Mouse (Mus musculus) midbrain, embryonic 16.5 days (tissue): Measurements from ENCODE around the gene Katnbl1. TPM values are rescaled to one million over a fixed set of nuclear protein-coding genes. Genes with fewer than 3 reads are reported as not detected.
"Not testable (repeated sequence)": the region's sequence is repeated elsewhere in the genome, so short reads cannot be mapped to it uniquely, and the experiment has no call there.

Experiments used
- ATAC-seq: fragments of 200-750 bp; cut with Nextera tagmentation; 2 replicates; pipeline ENCODE4 v1.8.0; 2017; ENCODE audit warnings: moderate TSS enrichment
- H3K27ac ChIP-seq: fragments of 300-500 bp; sonication (generic); 2 replicates; pipeline ENCODE4 v1.5.1; 2014; ENCODE audit warnings: mild to moderate bottlenecking, low read length, mixed read lengths
- H3K27me3 ChIP-seq: fragments of 300-500 bp; sonication (generic); 2 replicates; pipeline ENCODE4 v1.6.1; 2014; ENCODE audit warnings: low read depth, low read length, mixed read lengths; ENCODE audit not compliant: control insufficient read depth, insufficient read depth
- H3K36me3 ChIP-seq: fragments of 300-500 bp; sonication (generic); 2 replicates; pipeline ENCODE4 v1.6.1; 2014; ENCODE audit warnings: mild to moderate bottlenecking, low read length, moderate library complexity, mixed read lengths; ENCODE audit not compliant: control insufficient read depth, insufficient read depth
- H3K4me1 ChIP-seq: fragments of 300-500 bp; sonication (generic); 2 replicates; pipeline ENCODE4 v1.6.1; 2014; ENCODE audit warnings: mild to moderate bottlenecking, low read length, mixed read lengths; ENCODE audit not compliant: control insufficient read depth, insufficient read depth
- H3K4me2 ChIP-seq: fragments of 300-500 bp; sonication (generic); 2 replicates; pipeline ENCODE4 v1.6.1; 2014; ENCODE audit warnings: mild to moderate bottlenecking, low read length, mixed read lengths
- H3K4me3 ChIP-seq: fragments of 300-500 bp; sonication (generic); 2 replicates; pipeline ENCODE4 v1.5.1; 2014; ENCODE audit warnings: low read depth, mild to moderate bottlenecking, low read length, moderate library complexity, mixed read lengths
- H3K9ac ChIP-seq: fragments of 300-500 bp; sonication (generic); 2 replicates; pipeline ENCODE4 v1.6.1; 2014; ENCODE audit warnings: low read depth, low read length, mixed read lengths
- H3K9me3 ChIP-seq: fragments of 300-500 bp; sonication (generic); replicated peaks from 2 replicates; pipeline ENCODE4 v1.6.1; 2014; ENCODE audit warnings: mild to moderate bottlenecking, low read length, mixed read lengths; ENCODE audit not compliant: control insufficient read depth, poor library complexity, severe bottlenecking
- WGBS: fragments of 180-500 bp; shearing (Covaris S2); extraction: QIAGEN DNeasy Blood & Tissue Kit; methylation state at CpG from one replicate; pipeline ENCODE4 v1.1.7; 2014; 5-methylcytosine and 5-hydroxymethylcytosine counted together
- polyA plus RNA-seq: library from polyadenylated mRNA; unstranded; fragments of >200 nt; fragmentation: Nextera tagmentation; extraction: Ambion mirVana; gene quantifications from 2 replicates; pipeline ENCODE4 v1.2.1, GENCODE M21; 2015

Gene Katnbl1
- polyA plus RNA-seq, 1 experiment from 2014 or later: 32.0 TPM

GRCm38 (mm10) chr2:112429665-112430064, 50.7 kb downstream of the Katnbl1 start:
- Histone ChIP-seq H3K27me3 (no peaks in the 10 kb centered on the region), H3K36me3 (no peaks in the 10 kb centered on the region), H3K27ac (no peak overlapping the region), H3K9me3 (no peaks in the 10 kb centered on the region), H3K4me1 (no peaks in the 10 kb centered on the region), H3K9ac (no peak overlapping the region), H3K4me2 (no peak overlapping the region), H3K4me3 (no peak overlapping the region)
- WGBS: 93% methylated on average over 4 of the region's 4 CpGs
- ATAC-seq: no peak

- 84% methylated on average over 5 of the region's 5 CpGs for WGBS
- no peak for ATAC-seq
- no peak overlapping the region for H3K27ac ChIP-seq
- H3K9ac ChIP-seq: no peak overlapping the region
- no peak overlapping the region for H3K4me3 ChIP-seq
- no peaks in the 10 kb centered on the region for H3K4me1 ChIP-seq
- H3K27me3 ChIP-seq: no peaks in the 10 kb centered on the region
- H3K4me2 ChIP-seq: no peak overlapping the region
- H3K9me3 ChIP-seq: no peaks in the 10 kb centered on the region
- H3K36me3 ChIP-seq: no peaks in the 10 kb centered on the region
Observed at GRCm38 (mm10) chr2:112430403-112430802, 51.4 kb downstream of the Katnbl1 start.

GRCm38 (mm10) chr2:112432523-112432922, 53.5 kb downstream of the Katnbl1 start:
- ATAC-seq: no peak
- no peaks in the 10 kb centered on the region for H3K27me3 ChIP-seq
- H3K36me3 ChIP-seq: no peaks in the 10 kb centered on the region
- no peak overlapping the region for H3K9ac ChIP-seq
- no peak overlapping the region for H3K4me2 ChIP-seq
- H3K9me3 ChIP-seq: no peaks in the 10 kb centered on the region
- H3K4me3 ChIP-seq: no peak overlapping the region
- WGBS: 92% methylated on average over 2 of the region's 2 CpGs
- H3K4me1 ChIP-seq: no peaks in the 10 kb centered on the region
- H3K27ac ChIP-seq: no peak overlapping the region

- H3K4me3 ChIP-seq: no peak overlapping the region
- H3K4me1 ChIP-seq: no peaks in the 10 kb centered on the region
- no peaks in the 10 kb centered on the region for H3K36me3 ChIP-seq
- WGBS: 55% methylated on average over 2 of the region's 2 CpGs
- H3K9ac ChIP-seq: no peak overlapping the region
- H3K4me2 ChIP-seq: no peak overlapping the region
- H3K27me3 ChIP-seq: no peaks in the 10 kb centered on the region
- H3K9me3 ChIP-seq: no peaks in the 10 kb centered on the region
- no peak for ATAC-seq
- no peak overlapping the region for H3K27ac ChIP-seq
Observed at GRCm38 (mm10) chr2:112433359-112433758, 54.3 kb downstream of the Katnbl1 start.

- Histone ChIP-seq H3K4me3 (no peak overlapping the region), H3K27ac (no peak overlapping the region), H3K36me3 (no peaks in the 10 kb centered on the region), H3K9ac (no peak overlapping the region), H3K4me2 (no peak overlapping the region), H3K27me3 (no peaks in the 10 kb centered on the region), H3K4me1 (no peaks in the 10 kb centered on the region), H3K9me3 (no peaks in the 10 kb centered on the region)
- WGBS: 83% methylated on average over 4 of the region's 4 CpGs
- ATAC-seq: no peak
Observed at GRCm38 (mm10) chr2:112436292-112436691, 57.3 kb downstream of the Katnbl1 start.

- ATAC-seq: no peak
- no peaks in the 10 kb centered on the region for H3K9me3 ChIP-seq
- no peak overlapping the region for H3K4me2 ChIP-seq
- H3K4me1 ChIP-seq: no peaks in the 10 kb centered on the region
- H3K27me3 ChIP-seq: no peaks in the 10 kb centered on the region
- H3K9ac ChIP-seq: no peak overlapping the region
- no peaks in the 10 kb centered on the region for H3K36me3 ChIP-seq
- H3K27ac ChIP-seq: no peak overlapping the region
- H3K4me3 ChIP-seq: no peak overlapping the region
- WGBS: 93% methylated on average over 2 of the region's 2 CpGs
Observed at GRCm38 (mm10) chr2:112437589-112437988, 58.6 kb downstream of the Katnbl1 start.

- Histone ChIP-seq H3K9me3 (no peaks in the 10 kb centered on the region), H3K9ac (no peak overlapping the region), H3K4me1 (no peaks in the 10 kb centered on the region), H3K36me3 (no peaks in the 10 kb centered on the region), H3K27me3 (no peaks in the 10 kb centered on the region), H3K27ac (no peak overlapping the region), H3K4me2 (no peak overlapping the region), H3K4me3 (no peak overlapping the region)
- no peak for ATAC-seq
- WGBS: 76% methylated on average over 2 of the region's 2 CpGs
Observed at GRCm38 (mm10) chr2:112443491-112443890, 64.5 kb downstream of the Katnbl1 start.

- Histone ChIP-seq H3K27ac (no peak overlapping the region), H3K9me3 (no peaks in the 10 kb centered on the region), H3K27me3 (no peaks in the 10 kb centered on the region), H3K36me3 (no peaks in the 10 kb centered on the region), H3K4me2 (no peak overlapping the region), H3K4me3 (no peak overlapping the region), H3K9ac (no peak overlapping the region), H3K4me1 (no peaks in the 10 kb centered on the region)
- ATAC-seq: no peak
Observed at GRCm38 (mm10) chr2:112445511-112445910, 66.5 kb downstream of the Katnbl1 start.

- H3K9ac ChIP-seq, H3K27me3 ChIP-seq, H3K27ac ChIP-seq, H3K4me1 ChIP-seq, ATAC-seq, H3K4me3 ChIP-seq, H3K36me3 ChIP-seq, H3K4me2 ChIP-seq, H3K9me3 ChIP-seq: not testable (repeated sequence)
- 79% methylated on average over 4 of the region's 4 CpGs for WGBS
Observed at GRCm38 (mm10) chr2:112448046-112448445, 69.0 kb downstream of the Katnbl1 start.
